Mouse (Mus musculus) gastrocnemius, postnatal 36 days (tissue): ENCODE results near the gene Srp68. TPM values are rescaled to one million over a fixed set of nuclear protein-coding genes. Genes with fewer than 3 reads are reported as not detected.
A peak's percentile ranks its signal among the peaks of the same experiment; 100 is the strongest.

Experiments
- DNase-seq, 2 experiments: peaks; one replicate each; pipeline ENCODE4 v3.0.0; 2022
- intact Hi-C: fragments of 180-260 bp; cut with DNase I; formaldehyde crosslinking; loops from one replicate; pipeline ENCODE4 v1.15.1; 2025
- total RNA-seq, 2 experiments: library from RNA; stranded (reverse); gene quantifications; 2 replicates each; pipeline ENCODE4 v1.2.3; 2021

Gene Srp68
- total RNA-seq, 2 experiments from 2014 or later: 72.1 to 83.1 TPM

GRCm38 (mm10) chr11:116215181-116215580 is 58.8 kb downstream of the Srp68 start:
- DNase-seq: no peak
- intact Hi-C loops: no loop called here

- no peak for DNase-seq
- intact Hi-C loops: no loop called here
Observed at GRCm38 (mm10) chr11:116213877-116214510, 60.0 kb downstream of the Srp68 start.

GRCm38 (mm10) chr11:116212847-116213246 is 61.2 kb downstream of the Srp68 start:
- intact Hi-C loops: no loop called here
- DNase-seq: no peak

GRCm38 (mm10) chr11:116210696-116211095 is 63.3 kb downstream of the Srp68 start:
- DNase-seq: no peak
- intact Hi-C loops: no loop called here

GRCm38 (mm10) chr11:116209257-116209656 is 64.8 kb downstream of the Srp68 start:
- DNase-seq: no peak
- intact Hi-C loops: no loop called here

GRCm38 (mm10) chr11:116208660-116209059 is 65.4 kb downstream of the Srp68 start:
- DNase-seq: no peak
- intact Hi-C loops: no loop called here

- DNase-seq: no peak
- intact Hi-C loops: no loop called here
Observed at GRCm38 (mm10) chr11:116206678-116207077, 67.3 kb downstream of the Srp68 start.

- DNase-seq: no peak
- intact Hi-C loops: no loop called here
Observed at GRCm38 (mm10) chr11:116203150-116203549, 70.9 kb downstream of the Srp68 start.

- intact Hi-C loops: no loop called here
- DNase-seq: no peak
Observed at GRCm38 (mm10) chr11:116201151-116201550, 72.9 kb downstream of the Srp68 start.

- peak; percentile 97 for DNase-seq
- intact Hi-C loops: no loop called here
Observed at GRCm38 (mm10) chr11:116198639-116199531, 75.1 kb downstream of the Srp68 start, which contains the start of the genes Ten1 and Acox1. Gene Ten1 (plus strand): TSS chr11:116198855. Gene Acox1 (minus strand): TSS chr11:116199045.

GRCm38 (mm10) chr11:116198132-116198531 is 75.9 kb downstream of the Srp68 start:
- no peak for DNase-seq
- intact Hi-C loops: no loop called here

GRCm38 (mm10) chr11:116197584-116197906 is 76.5 kb downstream of the Srp68 start:
- intact Hi-C loops: no loop called here
- no peak for DNase-seq

- intact Hi-C loops: no loop called here
- no peak for DNase-seq
Observed at GRCm38 (mm10) chr11:116196866-116197583, 77.0 kb downstream of the Srp68 start.

GRCm38 (mm10) chr11:116196336-116196735 is 77.7 kb downstream of the Srp68 start:
- intact Hi-C loops: no loop called here
- no peak for DNase-seq

- DNase-seq: no peak
Observed at GRCm38 (mm10) chr11:116195252-116195651, 78.8 kb downstream of the Srp68 start.

More at GRCm38 (mm10) chr11:116195252-116195651, 78.8 kb downstream of the Srp68 start:
- intact Hi-C loops: no loop called here

Other genes with a start within 250 kb of the Srp68 start
- gene H3f3b, start 246.3 kb downstream of the Srp68 start, total RNA-seq: 10 to 100 TPM; 56.1 to 75.3 TPM
- 1 to 10 TPM; 6.0 to 7.1 TPM for gene Unk, start 243.9 kb downstream of the Srp68 start, total RNA-seq
- gene Unc13d, start 196.3 kb downstream of the Srp68 start, total RNA-seq: under 1 TPM; 0.30 to 0.48 TPM
- 10 to 100 TPM; 70.1 to 71.0 TPM for gene Wbp2, start 187.2 kb downstream of the Srp68 start, total RNA-seq
- gene Trim47, start 147.0 kb downstream of the Srp68 start, total RNA-seq: 1 to 10 TPM; 9.1 to 9.3 TPM
- 1 to 10 TPM; 4.1 to 4.8 TPM for gene Trim65, start 143.1 kb downstream of the Srp68 start, total RNA-seq
- gene Mrpl38, start 135.3 kb downstream of the Srp68 start, total RNA-seq: 10 to 100 TPM; 49.4 to 49.9 TPM
- gene Fbf1, start 106.1 kb downstream of the Srp68 start, total RNA-seq: 1 to 10 TPM; 9.3 to 9.8 TPM
- gene Ten1, start 75.4 kb downstream of the Srp68 start, total RNA-seq: 10 to 100 TPM; 19.2 to 21.9 TPM
- gene Acox1, start 75.2 kb downstream of the Srp68 start, total RNA-seq: 10 to 100 TPM; 62.6 to 80.1 TPM
- gene Evpl, start 36.1 kb downstream of the Srp68 start, total RNA-seq: under 1 TPM; 0.05 to 0.07 TPM
- under 1 TPM; 0.12 to 0.31 TPM for gene Galr2, start 6.7 kb upstream of the Srp68 start, total RNA-seq
- gene Exoc7, start 33.0 kb upstream of the Srp68 start, total RNA-seq: 10 to 100 TPM; 85.9 to 94.8 TPM
- gene Foxj1, start 61.2 kb upstream of the Srp68 start, total RNA-seq: not detected
- 10 to 100 TPM; 23.0 to 24.5 TPM for gene Rnf157, start 138.8 kb upstream of the Srp68 start, total RNA-seq
- gene Ubald2, start 159.9 kb upstream of the Srp68 start, total RNA-seq: 10 to 100 TPM; 41.8 to 56.5 TPM
- gene Qrich2, start 192.0 kb upstream of the Srp68 start, total RNA-seq: under 1 TPM in 1 of 2 experiments, not detected in 1; 0.05 TPM
- gene Prpsap1, start 220.0 kb upstream of the Srp68 start, total RNA-seq: 10 to 100 TPM; 12.6 to 14.1 TPM